Mouse (Mus musculus) hindbrain, embryonic 14.5 days (tissue): ENCODE data around the gene Atg7. TPM values are rescaled to one million over a fixed set of nuclear protein-coding genes. Genes with fewer than 3 reads are reported as not detected.

Source experiments
- ATAC-seq: fragments of 200-750 bp; cut with Nextera tagmentation; 2 replicates; pipeline ENCODE4 v1.8.0; 2017; ENCODE audit warnings: moderate number of reproducible peaks, mild to moderate bottlenecking, moderate TSS enrichment, moderate library complexity; ENCODE audit not compliant: low FRiP score
- DNase-seq: peaks from one replicate; pipeline ENCODE4 v3.0.0-alpha.2; 2015; ENCODE audit warnings: low spot score
- H3K27ac ChIP-seq: fragments of 300-500 bp; sonication (generic); 2 replicates; pipeline ENCODE4 v1.5.1; 2014; ENCODE audit warnings: mild to moderate bottlenecking, moderate library complexity
- H3K27me3 ChIP-seq: fragments of 300-500 bp; sonication (generic); 2 replicates; pipeline ENCODE4 v1.6.1; 2014; ENCODE audit warnings: mild to moderate bottlenecking, low read length, mixed read lengths; ENCODE audit not compliant: control insufficient read depth, insufficient read depth
- H3K36me3 ChIP-seq: fragments of 300-500 bp; sonication (generic); replicated peaks from 2 replicates; pipeline ENCODE4 v1.6.1; 2014; ENCODE audit not compliant: control insufficient read depth, insufficient read depth
- H3K4me1 ChIP-seq: fragments of 300-500 bp; sonication (generic); replicated peaks from 2 replicates; pipeline ENCODE4 v1.6.1; 2014; ENCODE audit warnings: antibody characterized with exemption, low read length, mixed read lengths; ENCODE audit not compliant: control insufficient read depth, insufficient read depth
- H3K4me2 ChIP-seq: fragments of 300-500 bp; sonication (generic); replicated peaks from 2 replicates; pipeline ENCODE4 v1.6.1; 2014; ENCODE audit warnings: mild to moderate bottlenecking, moderate library complexity
- H3K4me3 ChIP-seq: fragments of 300-500 bp; sonication (generic); replicated peaks from 2 replicates; pipeline ENCODE4 v1.5.1; 2014; ENCODE audit warnings: mild to moderate bottlenecking, low read length
- H3K9ac ChIP-seq: fragments of 300-500 bp; sonication (generic); 2 replicates; pipeline ENCODE4 v1.6.1; 2014
- H3K9me3 ChIP-seq: fragments of 300-500 bp; sonication (generic); 2 replicates; pipeline ENCODE4 v1.6.1; 2016; ENCODE audit warnings: low read length; ENCODE audit not compliant: control insufficient read depth
- WGBS: fragments of 180-500 bp; shearing (Covaris S2); extraction: QIAGEN DNeasy Blood & Tissue Kit; methylation state at CpG from one replicate; pipeline ENCODE4 v1.1.7; 2014; 5-methylcytosine and 5-hydroxymethylcytosine counted together
- polyA plus RNA-seq: library from polyadenylated mRNA; unstranded; fragments of >200 nt; fragmentation: Nextera tagmentation; extraction: Ambion mirVana; gene quantifications from 2 replicates; pipeline ENCODE4 v1.2.1, GENCODE M21; 2014

Gene Atg7
- polyA plus RNA-seq, 1 experiment from 2014 or later = 18.9 TPM

DNA sequence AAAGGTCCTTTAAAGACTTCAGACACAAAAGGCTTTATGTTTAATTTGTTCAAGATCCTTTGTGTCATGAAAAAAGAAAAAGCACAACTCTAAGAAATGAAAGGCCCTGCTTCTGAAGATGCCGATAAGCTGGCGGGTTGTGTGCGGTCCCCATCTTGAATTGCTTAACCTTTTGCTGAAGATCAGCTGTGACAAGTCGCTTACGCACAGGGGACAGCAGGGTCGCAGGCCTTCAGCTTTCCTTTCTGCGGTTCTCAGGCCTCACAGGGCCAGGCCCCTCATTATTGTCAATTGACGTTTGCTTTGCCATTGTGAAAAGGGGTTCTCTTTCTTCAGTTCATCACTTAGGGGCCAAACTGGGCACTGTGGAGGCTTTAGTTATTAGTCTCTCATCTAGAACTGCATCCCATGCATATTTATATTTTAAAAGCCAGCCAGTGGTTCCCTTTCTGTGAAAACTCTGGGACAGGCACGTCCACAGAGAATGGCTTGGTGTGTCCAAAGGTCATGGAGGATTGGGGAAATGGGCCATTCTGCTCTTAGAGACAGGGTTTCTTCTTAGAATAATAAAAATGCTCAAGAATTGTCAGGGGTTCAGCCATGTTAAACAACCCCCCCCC is 39.3 kb downstream of the Atg7 start:
- DNase-seq = no peak
- H3K27me3 ChIP-seq = no peaks in the 10 kb centered on the region
- no peak overlapping the region for H3K9ac ChIP-seq
- peaks cover 10% of the 10 kb centered on the region for H3K36me3 ChIP-seq
- no peaks in the 10 kb centered on the region for H3K9me3 ChIP-seq
- WGBS = 23% methylated on average over 9 of the region's 9 CpGs
- H3K4me2 ChIP-seq = no peak overlapping the region
- no peaks in the 10 kb centered on the region for H3K4me1 ChIP-seq
- no peak overlapping the region for H3K4me3 ChIP-seq
- ATAC-seq = no peak
- H3K27ac ChIP-seq = no peak overlapping the region

DNA sequence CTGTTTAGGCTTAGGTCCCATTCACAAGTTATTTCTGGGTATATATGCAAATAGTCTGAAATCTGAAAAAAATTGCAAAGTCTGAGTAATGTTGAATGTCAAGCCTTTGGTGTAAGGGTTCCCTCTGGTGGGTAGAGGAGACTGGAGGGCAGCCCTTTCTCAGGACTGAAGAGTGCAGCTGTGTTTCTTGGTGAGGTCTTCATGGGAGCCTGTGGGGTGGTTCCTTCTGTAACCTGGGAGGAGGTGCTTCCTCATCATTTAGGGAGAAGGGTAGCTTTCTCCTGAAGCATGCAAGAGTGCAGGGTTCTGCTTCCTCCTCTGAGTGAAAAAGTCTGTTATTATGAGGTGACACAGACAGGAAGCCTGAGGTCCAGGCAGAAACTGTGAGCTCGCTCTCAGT is 40.8 kb downstream of the Atg7 start:
- Histone ChIP-seq H3K36me3 (peaks cover 3% of the 10 kb centered on the region; the same call in 1 of the 2 replicates), H3K27ac (no peak overlapping the region), H3K4me2 (no peak overlapping the region), H3K9me3 (no peaks in the 10 kb centered on the region), H3K4me3 (no peak overlapping the region), H3K27me3 (no peaks in the 10 kb centered on the region), H3K9ac (no peak overlapping the region), H3K4me1 (no peaks in the 10 kb centered on the region)
- 82% methylated on average over 1 of the region's 1 CpGs for WGBS
- no peak for ATAC-seq
- no peak for DNase-seq

DNA sequence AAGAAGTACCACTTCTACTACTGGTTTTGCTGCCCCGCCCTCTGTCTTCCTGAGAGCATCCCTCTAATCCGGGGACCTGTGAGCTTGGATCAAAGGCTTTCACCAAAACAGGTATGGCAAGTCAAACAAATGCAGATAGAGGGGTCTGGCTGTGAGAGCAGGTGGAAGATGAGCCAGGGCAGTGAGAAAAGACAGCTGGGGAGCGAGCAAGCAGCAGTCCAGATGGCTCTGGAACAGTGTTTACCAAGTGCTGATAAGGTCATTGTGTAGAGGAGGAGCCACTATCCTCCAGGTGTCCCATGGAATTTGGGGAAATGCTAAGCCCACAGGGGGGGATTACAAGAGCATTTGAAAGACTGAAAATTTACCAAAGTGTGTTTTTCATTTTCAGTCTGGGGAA is 41.5 kb downstream of the Atg7 start:
- Histone ChIP-seq H3K27ac (no peak overlapping the region), H3K4me1 (no peaks in the 10 kb centered on the region), H3K4me3 (no peak overlapping the region), H3K27me3 (no peaks in the 10 kb centered on the region), H3K9me3 (no peaks in the 10 kb centered on the region), H3K4me2 (no peak overlapping the region), H3K36me3 (no peaks in the 10 kb centered on the region), H3K9ac (no peak overlapping the region)
- DNase-seq (no peak), ATAC-seq (no peak)
- 61% methylated on average over 3 of the region's 3 CpGs for WGBS

DNA sequence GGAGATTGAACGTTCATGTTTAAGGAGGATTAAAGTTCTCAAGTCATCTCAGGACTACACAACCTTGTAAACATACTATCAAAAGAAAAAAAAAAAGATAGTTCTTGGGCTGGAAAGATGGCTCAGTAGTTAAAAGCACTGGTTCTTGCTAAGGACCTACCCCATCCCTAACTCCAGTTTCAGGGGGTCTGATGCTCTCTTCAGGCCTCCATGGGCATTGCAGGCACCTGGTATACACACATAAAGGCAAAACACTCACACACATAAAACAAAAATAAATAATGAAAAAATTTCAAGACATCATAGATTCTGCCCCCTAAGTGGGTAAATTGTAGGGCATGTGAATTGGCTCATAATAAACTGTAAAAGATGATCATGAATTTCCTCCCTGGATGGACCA is 42.5 kb downstream of the Atg7 start:
- no peak overlapping the region for H3K9ac ChIP-seq
- no peak overlapping the region for H3K4me2 ChIP-seq
- H3K27me3 ChIP-seq = no peaks in the 10 kb centered on the region
- DNase-seq (no peak), ATAC-seq (no peak)
- H3K4me3 ChIP-seq = no peak overlapping the region
- no peaks in the 10 kb centered on the region for H3K9me3 ChIP-seq
- no peaks in the 10 kb centered on the region for H3K4me1 ChIP-seq
- no peaks in the 10 kb centered on the region for H3K36me3 ChIP-seq
- no peak overlapping the region for H3K27ac ChIP-seq
- WGBS = 93% methylated on average over 1 of the region's 1 CpGs

DNA sequence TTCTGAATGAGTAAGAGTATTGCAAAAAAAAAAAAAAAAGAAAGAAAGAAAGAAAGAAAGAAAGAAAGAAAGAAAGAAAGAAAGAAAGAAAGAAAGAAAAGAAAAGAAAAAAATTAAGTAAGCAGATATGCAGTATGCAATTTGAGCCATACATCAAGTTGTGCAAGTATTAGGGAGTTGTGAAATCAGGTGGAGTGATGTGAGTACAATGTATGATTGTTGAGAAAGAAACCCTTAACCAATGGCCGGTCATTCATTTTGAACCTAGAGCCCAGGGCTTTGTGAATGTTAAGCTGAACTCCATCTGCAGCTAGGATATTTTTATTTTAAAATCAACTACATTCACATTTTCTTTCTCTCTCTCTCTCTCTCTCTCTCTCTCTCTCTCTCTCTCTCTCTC is 44.1 kb downstream of the Atg7 start:
- DNase-seq (no peak), ATAC-seq (no peak)
- no peaks in the 10 kb centered on the region for H3K27me3 ChIP-seq
- H3K9ac ChIP-seq = no peak overlapping the region
- H3K27ac ChIP-seq = no peak overlapping the region
- H3K4me2 ChIP-seq = no peak overlapping the region
- no peaks in the 10 kb centered on the region for H3K36me3 ChIP-seq
- no peaks in the 10 kb centered on the region for H3K4me1 ChIP-seq
- H3K9me3 ChIP-seq = no peaks in the 10 kb centered on the region
- 90% methylated on average over 1 of the region's 1 CpGs for WGBS
- no peak overlapping the region for H3K4me3 ChIP-seq

DNA sequence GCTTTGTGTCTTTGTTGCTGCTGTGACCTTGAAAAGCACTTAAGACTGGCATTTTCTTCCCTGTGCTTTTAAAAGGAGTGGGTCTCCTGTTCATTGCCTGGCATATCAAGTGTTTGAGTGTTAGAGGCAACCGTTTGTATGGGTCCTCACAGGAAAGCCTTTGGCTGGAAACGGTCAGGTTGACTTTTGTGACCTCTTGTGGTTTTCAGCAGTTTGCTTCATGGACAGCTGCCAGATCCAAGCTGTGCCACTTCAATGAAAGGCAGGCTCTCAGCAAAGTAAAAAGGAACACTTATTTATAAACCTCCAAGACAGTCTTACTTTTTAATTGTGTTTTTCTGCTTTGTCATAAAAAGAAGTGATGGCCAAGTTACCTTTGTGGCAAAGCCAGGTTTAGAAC is 47.8 kb downstream of the Atg7 start:
- Histone ChIP-seq H3K27me3 (no peaks in the 10 kb centered on the region), H3K9me3 (no peaks in the 10 kb centered on the region), H3K9ac (no peak overlapping the region), H3K4me3 (no peak overlapping the region), H3K36me3 (no peaks in the 10 kb centered on the region), H3K4me2 (no peak overlapping the region), H3K27ac (no peak overlapping the region), H3K4me1 (no peaks in the 10 kb centered on the region)
- DNase-seq (peak; percentile 59), ATAC-seq (no peak)
- WGBS = 31% methylated on average over 2 of the region's 2 CpGs

DNA sequence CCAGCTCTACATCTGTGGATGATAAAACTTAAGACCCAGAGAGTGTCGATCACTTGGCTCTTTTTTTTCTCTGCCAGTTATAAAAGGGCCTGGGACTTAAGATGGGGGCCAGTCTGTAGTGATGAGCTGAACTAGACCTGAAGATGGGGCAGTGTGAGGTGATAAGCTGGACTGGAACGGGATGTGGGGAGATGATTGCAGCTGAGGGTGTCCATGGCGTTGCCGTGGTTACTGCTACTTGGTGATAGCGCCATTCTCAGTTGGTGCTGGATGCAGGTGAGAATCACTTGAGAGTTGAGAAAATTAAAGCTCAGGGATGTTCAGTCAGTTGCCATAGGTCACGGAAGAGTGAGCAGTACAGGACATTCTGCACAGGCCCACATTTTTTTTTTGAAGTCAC is 48.6 kb downstream of the Atg7 start:
- Histone ChIP-seq H3K4me2 (no peak overlapping the region), H3K9ac (no peak overlapping the region), H3K4me1 (no peaks in the 10 kb centered on the region), H3K36me3 (no peaks in the 10 kb centered on the region), H3K27ac (no peak overlapping the region), H3K9me3 (no peaks in the 10 kb centered on the region), H3K27me3 (no peaks in the 10 kb centered on the region), H3K4me3 (no peak overlapping the region)
- DNase-seq (no peak), ATAC-seq (no peak)
- 79% methylated on average over 6 of the region's 6 CpGs for WGBS

DNA sequence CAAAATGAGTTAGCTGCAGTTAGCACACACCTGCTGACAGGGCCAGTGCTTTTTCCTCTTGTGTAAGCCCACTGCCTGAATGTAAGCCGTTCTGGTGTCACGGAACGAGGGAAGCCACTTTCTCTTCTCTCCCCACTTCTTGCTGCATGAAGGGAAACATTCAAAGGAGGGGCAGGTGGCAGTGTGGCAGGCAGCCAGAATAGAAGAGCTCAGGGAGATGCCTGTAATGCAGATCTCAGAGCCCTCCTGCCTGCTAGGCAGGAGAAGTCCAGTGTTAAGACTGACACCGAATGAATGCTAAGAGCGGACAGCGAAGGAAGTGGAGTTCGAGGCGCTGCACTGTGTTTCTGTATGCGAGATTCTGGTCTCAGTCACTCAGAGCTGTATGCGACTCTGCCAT is 49.8 kb downstream of the Atg7 start:
- Histone ChIP-seq H3K9me3 (no peaks in the 10 kb centered on the region), H3K27me3 (no peaks in the 10 kb centered on the region), H3K4me3 (no peak overlapping the region), H3K4me1 (no peaks in the 10 kb centered on the region), H3K36me3 (no peaks in the 10 kb centered on the region), H3K4me2 (no peak overlapping the region), H3K27ac (no peak overlapping the region), H3K9ac (no peak overlapping the region)
- ATAC-seq (no peak), DNase-seq (no peak)
- whole genome bisulfite sequencing = 69% methylated on average over 10 of the region's 10 CpGs

DNA sequence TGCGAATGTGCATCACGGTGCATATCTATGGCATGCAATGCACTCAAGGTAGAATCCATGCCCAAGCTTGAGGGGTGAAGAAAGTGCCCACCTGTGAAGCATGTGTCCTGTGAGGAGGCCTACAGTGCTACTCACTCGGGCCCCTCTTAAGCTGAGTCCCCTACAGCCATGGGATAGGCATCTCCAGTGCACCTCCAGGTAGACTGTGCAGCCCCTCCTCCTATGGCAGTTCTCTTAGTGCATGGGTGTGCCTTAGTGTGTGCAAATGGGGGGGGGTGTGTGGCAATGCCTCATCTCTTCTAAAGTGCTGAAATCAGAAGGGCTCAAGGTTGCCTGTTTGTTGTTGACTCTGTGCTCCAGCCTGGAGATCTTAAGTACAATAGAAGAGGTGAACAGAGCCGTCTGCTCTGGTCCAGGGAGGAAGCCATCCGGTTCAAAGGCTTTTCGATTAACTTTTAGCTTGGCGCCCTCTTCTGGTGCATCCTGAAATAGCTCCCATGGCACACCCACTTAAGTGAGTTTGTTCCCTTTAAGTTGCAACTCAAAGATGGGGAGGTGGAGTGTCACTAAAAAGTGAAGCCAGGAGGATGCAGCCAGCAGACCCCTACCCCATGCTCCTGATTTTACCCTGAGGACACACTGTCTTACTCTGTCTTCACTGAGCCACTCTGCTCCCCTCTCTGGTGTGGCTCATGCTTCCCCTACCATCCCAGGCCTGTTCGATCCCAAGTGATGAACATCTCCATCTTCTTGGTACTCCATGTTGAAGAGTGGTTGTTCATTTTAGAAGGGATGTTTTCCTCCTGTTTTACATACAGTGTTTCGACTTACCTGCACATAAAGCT is 55.0 kb downstream of the Atg7 start:
- H3K9ac ChIP-seq = no peak overlapping the region
- no peaks in the 10 kb centered on the region for H3K9me3 ChIP-seq
- 45% methylated on average over 9 of the region's 9 CpGs for WGBS
- H3K4me2 ChIP-seq = no peak overlapping the region
- no peaks in the 10 kb centered on the region; the same call in 1 of the 2 replicates for H3K36me3 ChIP-seq
- no peaks in the 10 kb centered on the region for H3K4me1 ChIP-seq
- no peak overlapping the region for H3K4me3 ChIP-seq
- DNase-seq = peak; percentile 81
- H3K27ac ChIP-seq = no peak overlapping the region
- ATAC-seq = peak; percentile 51; the same call in 1 of the 2 replicates
- H3K27me3 ChIP-seq = no peaks in the 10 kb centered on the region
